Mouse (Mus musculus) kidney, postnatal 4 days (tissue): Measurements from ENCODE around the gene Frrs1l.

Source experiments
- DNase-seq, 2 experiments: peaks; one replicate each; pipeline ENCODE4 v3.0.0; 2021; ENCODE audit warnings: mixed read lengths in 2 of 2

Frrs1l gene

GRCm38 (mm10) chr4:56912382-56913001 lies 77.7 kb downstream of the Frrs1l start:
- DNase-seq: no peak

GRCm38 (mm10) chr4:56909568-56909967 lies 80.6 kb downstream of the Frrs1l start:
- no peak for DNase-seq

GRCm38 (mm10) chr4:56907671-56908070 lies 82.5 kb downstream of the Frrs1l start:
- DNase-seq: no peak
